Mouse (Mus musculus) right cerebral cortex, postnatal 4 days (tissue): ENCODE results near the gene 2810006K23Rik.
"Not testable (repeated sequence)": the region's sequence is repeated elsewhere in the genome, so short reads cannot be mapped to it uniquely, and the experiment has no call there.

Experiments
- DNase-seq: peaks from one replicate; pipeline ENCODE4 v3.0.0-alpha.2; 2022

2810006K23Rik gene

DNA sequence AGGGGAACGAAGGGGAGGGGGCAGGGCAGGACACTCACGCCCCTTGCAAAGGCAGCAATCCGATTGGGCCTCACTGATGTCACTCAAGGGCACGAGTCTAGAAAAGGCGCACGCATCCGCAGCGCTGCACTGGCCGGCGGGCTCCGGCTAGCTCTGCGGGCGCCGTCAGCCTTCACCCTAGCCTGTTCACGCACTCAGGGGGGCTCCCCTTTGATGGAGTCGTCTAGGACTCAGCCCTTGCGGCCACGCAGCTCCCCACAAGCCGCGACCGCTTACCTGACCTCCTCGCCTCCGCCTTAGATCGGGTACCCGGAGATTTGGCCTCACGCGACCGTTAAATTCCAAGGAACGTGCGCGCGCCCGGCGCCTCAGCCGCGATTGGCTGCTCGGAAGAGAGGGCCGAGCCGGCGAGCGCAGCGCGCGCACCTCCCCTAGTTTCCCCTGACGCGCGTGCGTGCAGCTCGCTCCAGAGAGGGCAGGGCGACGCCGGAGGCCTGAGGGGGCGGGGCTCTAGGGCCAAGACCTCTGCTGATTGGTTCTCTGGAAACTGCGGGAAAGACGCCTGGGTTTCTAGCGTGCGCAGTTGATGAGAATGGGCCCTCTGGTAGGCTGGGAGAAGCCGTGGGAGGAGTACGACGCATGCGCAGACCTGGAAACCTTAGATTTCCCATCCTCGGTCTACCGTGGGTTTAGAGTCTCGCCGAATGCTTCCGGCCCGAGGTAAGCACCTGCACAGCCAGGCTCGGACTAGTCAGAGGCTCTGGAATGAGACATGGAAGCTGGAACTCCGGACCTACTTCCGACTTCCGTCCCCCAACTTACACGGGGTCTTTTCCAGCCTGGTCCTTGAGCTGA is at the start of gene 2810006K23Rik, which contains the start of gene Mphosph9:
TSS of gene 2810006K23Rik (plus strand) at position 580 of the 855 bp plus-strand sequence.
TSS of gene Mphosph9 (minus strand) at position 463 of the 855 bp plus-strand sequence.
- DNase-seq, result peak; percentile 100

DNA sequence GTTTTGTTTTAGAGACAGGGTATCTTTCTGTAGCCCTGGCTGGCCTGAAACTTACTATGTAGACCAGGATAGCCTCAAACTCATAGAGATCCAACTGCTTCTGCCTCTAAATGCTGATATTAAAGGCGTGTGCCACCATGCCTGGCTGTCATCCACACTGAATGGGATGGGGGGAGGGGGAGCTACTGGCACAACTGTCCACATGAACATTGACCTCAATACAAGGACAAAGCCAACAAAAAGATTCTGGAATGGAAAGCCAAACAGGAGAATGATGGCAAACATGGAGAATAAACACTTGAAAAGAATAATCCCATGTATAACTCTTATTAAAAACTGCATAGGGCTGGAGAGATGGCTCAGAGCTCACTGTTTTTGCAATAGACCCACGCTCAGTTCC is 45.0 kb upstream of the 2810006K23Rik start:
- DNase-seq, result no peak

DNA sequence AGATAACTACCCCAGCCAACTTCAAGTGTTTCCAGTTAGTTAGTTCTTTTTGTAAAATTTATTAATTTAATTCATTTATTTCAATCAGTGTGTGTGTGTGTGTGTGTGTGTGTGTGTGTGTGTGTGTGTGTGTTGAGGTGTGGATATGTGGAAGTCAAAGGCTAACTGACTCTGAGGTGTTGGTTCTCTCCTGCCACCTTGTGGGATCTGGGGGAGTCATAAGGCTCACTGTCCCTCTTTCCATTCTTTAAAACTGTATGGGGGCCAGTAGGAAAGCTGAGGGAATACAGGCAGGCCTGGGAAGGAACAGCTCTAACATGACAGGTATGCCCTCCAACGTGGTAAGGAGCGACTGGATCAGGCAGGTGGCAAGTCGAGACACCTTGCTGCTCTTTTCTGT is 43.6 kb upstream of the 2810006K23Rik start:
- DNase-seq, result no peak

DNA sequence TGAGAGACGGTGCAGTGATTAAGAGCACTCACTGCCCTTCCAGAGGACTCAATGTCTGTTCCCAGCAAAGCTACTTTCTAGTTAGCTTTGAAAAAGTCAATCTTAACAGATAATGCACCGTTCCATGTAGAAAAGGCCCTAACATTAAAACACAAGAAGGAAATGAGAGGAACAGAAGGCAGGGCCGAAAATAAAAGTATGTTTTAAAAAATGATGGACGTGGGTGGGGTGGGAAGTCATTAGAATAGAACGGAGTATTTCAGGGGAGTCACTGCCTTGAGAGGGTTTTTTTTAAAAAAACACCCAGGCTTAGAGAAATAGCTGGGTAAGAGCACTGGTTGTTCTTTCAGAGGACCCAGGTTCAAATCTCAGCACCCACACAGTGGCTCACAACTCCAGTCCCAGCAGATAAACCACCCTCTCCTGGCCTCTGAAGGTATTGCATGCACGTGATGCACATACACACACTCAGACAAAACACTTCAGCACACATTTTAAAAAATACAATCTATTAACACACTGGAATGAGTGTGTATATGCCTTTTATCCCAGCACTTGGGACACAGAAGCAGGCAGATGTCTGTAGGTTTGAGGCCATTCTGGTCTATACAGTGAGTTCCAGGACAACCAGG is 40.2 kb upstream of the 2810006K23Rik start:
- DNase-seq, result no peak

DNA sequence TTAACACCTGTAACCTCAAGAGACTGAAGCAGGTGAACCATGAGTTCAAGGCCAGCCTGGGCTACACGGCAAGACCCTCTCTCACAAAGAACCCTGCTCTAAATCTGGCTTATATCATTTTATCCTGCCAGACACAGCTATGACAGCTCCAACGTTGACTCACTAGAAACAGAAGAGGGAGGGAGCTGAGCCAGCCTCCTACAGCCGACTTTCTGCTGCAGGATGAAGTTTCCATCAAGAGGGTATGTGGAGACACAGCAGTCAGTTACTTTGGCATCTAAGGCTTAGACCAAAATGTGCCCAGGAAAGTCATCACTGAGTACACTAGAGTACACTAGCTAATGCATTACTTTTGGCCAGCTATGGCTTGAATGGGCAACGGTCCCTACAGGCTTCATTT is 37.7 kb upstream of the 2810006K23Rik start:
- no peak for DNase-seq

DNA sequence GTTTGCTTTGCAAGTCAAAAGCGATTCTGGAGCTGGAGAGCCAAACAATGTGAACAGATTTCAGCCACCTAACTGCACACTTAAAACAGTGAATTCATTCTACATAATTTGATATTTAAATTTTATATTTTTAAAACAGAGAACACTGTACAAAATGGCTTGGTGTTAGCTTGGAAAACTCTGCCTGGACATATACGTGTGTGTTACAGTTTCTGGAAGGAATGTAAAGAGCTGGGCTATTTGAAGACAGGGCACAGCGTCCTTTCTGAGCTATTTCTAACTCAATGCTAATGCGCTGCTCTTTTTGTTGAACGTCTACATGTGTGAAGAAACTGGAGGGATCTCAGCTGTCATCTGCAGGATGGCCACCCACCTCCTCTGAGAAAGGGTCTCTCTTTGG is 33.9 kb upstream of the 2810006K23Rik start:
- no peak for DNase-seq

DNA sequence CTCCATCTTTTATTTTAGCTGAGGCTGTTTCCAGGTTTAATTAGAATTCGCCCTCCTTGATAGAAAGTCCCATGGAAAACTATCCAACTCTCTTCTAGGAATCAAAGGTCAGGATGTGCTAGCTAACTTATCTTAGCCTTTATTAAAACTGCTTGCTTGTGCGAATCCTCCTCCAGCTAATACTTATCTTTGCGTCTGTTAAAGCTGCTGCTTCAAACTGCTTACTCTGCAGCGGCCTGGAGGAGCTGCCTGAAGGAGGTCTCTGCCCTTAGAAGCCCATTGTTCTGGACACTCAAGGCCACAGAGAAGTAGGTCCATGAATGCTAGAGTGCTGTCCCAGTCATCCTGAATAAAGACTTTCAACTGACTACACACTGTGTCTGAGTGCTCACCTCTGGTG is 31.4 kb upstream of the 2810006K23Rik start:
- DNase-seq, result no peak

DNA sequence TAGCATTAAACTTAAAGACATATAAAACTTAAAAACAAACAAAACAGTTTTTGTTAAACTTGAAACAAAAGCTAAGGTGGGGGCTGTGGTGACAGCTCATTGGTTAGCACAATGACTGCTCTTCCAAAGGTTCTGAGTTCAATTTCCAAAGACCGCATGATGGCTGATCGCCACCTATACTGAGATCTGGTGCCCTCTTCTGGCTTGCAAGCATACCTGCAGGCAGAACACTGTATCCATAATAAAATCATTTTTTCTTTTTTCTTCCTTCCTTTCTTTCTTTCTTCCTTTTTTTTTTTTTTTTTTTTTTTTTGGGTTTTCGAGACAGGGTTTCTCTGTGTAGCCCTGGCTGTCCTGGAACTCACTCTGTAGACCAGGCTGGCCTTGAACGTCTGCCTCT is 28.6 kb upstream of the 2810006K23Rik start:
- not testable (repeated sequence) for DNase-seq

DNA sequence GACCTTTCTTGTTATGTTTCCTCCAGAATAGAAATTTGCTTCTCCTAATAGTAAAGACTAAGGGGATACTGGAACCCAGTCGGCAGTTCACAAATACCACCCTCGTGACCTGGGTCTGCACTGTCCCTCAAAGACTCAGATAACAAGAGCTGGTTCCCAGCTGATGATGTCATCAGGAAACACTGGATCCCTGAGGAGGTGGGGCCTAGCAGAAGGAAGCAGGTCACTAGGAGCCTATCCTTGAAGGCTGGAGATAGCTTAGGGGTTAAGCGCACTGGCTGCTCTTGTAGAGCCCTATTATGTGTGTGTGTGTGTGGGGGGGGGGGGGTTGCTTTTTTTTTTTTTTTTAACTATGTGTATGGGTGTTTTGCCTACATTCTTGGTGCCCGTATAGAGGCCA is 27.8 kb upstream of the 2810006K23Rik start:
- no peak for DNase-seq

DNA sequence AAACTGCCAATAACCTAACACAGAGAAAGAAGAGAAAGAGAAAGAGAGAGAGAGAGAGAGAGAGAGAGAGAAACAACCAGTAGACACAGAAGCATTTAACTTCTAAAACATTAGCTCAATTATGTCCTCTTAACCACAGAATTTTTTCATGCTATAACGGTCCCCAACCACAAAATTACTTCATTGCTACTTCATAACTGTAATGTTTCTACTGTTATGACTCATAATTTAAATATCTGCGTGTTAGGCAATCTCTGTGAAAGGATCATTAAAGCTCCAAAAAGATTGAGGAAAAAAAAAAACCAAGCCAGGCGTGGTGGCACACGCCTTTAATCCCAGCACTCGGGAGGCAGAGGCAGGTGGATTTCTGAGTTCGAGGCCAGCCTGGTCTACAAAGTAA is 25.0 kb upstream of the 2810006K23Rik start:
- DNase-seq, result not testable (repeated sequence)

DNA sequence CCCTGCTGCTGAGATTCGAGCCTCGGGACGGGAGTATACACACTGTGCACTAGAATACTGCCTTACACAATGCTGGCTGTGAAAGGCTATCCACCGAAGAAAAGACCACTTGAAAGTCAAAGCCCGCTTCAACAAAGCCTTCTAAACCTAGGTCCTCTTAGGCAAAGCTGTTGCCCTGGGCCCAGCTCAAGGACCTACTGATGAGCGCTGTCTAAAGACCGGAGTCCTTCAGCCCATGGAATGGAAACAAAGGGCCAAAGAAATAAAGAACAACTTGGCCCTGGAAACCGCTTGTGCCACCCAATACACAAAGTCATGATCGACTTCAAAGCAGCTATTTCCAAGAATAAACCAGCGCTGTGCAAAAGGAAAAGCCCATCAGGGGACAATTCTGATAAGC is 18.7 kb upstream of the 2810006K23Rik start:
- no peak for DNase-seq

DNA sequence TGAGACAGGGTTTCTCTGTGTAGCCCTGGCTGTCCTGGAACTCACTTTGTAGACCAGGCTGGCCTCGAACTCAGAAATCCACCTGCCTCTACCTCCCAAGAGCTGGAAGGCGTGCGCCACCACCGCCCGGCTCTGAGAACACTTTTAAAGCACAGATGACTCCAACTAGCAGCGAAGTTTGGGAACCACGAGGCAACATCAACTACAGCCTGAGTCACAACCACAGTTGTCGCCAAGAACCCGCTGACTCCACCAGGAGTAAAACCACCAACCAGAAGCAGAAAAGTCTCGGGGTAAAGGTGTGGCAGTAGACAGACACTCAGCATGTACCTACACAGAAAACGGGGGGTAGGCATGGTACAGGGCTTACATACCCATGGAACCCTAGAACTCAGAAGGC is 17.8 kb upstream of the 2810006K23Rik start:
- DNase-seq, result no peak

DNA sequence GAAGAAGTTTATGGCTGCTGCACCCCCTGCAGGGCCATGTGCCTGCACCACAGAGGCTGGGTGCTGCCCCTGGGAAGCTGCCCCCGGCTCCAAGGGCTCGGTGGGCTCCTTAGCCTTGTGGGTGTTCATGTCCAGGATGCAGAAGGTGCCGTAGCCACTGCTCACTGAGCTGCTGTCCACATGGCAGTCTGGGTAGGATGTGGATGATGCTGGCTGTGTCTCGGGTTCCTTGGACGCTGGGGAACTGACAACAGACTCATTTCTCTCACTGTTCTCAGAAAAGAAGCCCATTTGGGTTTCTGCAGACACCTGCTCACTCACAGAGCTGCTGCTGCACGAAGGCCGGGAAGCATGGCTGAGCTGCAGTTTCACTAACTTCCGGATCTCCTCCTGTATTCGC is 12.4 kb upstream of the 2810006K23Rik start:
- DNase-seq, result no peak

DNA sequence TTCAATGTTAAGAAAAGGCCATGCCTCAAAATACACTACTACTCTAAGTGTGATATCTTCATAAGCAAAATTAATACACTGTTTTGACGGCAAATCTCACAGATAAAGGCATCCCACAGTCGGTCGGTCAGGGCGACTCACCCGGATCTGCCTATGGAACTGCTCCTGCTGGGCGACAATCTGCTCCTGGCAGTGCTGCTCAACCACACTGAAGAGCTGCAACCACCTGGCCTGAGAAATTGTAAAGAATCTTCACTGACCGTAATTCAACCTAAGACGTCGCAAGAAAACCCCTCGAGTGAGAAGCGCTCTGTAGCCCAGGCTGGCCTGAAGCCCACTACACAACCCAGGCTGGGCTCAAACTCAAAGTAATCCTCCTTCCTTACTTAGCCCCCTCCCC is 11.9 kb upstream of the 2810006K23Rik start:
- DNase-seq, result no peak

DNA sequence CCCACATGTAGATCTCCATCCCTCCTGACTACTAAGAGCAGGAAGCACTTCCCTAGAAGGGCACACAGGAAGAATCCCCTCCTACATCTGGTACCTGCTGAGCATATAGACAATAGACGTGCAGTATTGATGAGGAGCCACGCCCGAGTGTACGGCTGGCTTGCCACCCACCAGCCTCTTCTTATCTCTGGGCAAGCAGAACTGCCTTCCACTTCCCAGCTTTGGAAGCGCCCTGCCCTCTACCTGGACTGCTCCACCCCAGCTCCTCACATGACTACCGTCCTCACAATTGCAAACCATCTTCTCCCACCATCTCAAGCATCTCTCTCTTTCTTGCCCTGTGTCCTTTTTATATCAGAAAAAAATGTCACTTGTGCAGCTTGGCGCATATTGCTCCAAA is 10.2 kb upstream of the 2810006K23Rik start:
- no peak for DNase-seq

DNA sequence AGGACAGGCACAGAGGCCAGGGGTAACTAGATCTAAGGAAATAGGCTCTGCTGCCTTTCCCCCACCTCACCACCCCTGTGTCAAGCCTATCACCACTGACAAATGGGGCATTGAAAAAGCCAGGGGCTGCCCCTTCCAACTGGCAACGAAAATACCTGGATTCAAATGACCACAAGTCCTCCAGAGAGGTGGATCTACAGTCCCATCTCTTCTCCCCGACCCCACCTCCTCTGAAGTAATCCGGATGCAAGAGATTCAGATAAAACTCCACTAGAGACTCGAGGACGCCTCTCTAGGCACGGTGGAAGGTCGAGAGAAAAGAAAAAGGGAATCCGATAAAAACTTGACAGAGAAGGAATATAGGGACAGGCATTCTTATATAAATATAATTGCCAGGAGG is 1.1 kb upstream of the 2810006K23Rik start:
- DNase-seq, result no peak

DNA sequence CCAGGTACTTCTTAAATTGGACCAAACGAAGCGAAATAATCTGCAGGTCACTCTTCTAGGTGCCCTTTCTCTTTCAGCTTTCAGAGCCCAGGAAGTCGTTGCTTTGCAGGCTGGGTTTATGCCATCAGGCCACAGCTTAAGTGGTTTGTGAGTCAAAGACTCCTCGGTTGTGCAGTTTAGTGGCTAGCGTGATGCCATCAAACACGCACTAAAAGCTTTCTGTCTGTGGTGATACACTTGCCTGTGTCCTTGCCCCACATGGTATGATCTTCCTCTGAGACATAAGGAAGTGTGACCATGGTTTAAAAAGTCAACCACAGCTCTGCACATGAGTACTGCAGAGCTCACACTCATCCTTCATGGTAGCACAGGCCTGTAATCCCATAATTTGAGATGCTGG is 2.2 kb downstream of the 2810006K23Rik start:
- DNase-seq, result no peak

DNA sequence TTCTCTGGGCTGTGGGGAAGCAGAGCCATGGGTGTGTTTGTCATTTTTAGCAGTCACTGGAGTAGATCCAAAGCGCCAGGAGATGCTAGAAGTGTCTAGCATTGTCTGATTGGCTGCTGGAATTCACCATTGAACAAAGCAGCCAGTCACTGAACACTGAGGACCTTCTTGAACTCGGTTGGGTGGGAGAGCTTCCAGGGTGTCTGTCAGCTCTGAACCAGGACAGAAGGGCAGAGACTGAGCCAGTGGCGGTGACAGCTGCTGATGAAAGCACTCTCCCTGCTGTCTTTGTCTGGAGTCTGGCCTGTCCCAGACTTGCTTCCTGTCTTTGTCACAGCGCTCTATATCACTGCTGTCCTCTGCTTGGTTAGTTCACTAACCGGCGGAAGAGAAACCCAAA is 6.5 kb downstream of the 2810006K23Rik start:
- DNase-seq, result no peak

DNA sequence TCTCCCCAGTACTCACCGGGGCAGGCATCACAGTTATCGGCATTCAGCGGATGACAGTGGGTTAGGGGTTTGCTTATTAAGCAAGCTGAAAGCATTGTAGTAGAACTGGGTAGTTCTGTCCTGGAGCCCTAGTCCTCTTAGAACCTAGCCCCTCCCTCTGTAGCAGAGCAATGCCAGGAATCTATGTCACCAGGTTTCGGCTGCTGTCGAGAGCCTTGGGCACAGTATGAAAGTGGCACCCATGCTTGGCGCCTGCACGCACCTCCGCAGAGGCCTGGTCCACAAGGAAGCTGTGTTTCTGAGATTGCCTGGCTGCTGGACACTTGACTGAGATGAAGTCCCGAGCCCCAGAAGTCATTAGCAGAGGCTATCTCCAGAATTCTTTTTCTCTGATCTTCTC is 9.2 kb downstream of the 2810006K23Rik start:
- DNase-seq, result no peak

DNA sequence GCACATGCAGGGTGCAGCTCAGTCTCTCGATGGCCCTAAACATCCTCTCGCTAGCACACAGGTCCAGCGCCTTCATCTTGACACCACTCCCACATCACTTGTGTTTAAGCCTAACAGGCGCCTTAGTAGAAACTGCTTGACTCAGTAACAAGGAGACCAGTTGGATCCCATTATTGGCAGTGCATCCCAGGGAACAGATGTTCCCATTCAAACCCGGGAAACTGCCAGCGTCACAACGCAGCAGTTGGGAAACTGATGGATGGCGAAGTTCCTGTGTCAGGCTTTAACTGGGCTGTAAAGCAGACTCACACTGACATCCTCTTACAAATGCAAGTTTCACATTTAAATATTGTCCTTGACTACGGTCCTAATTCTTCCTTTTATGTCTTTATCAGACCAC is 10.0 kb downstream of the 2810006K23Rik start:
- DNase-seq, result no peak

DNA sequence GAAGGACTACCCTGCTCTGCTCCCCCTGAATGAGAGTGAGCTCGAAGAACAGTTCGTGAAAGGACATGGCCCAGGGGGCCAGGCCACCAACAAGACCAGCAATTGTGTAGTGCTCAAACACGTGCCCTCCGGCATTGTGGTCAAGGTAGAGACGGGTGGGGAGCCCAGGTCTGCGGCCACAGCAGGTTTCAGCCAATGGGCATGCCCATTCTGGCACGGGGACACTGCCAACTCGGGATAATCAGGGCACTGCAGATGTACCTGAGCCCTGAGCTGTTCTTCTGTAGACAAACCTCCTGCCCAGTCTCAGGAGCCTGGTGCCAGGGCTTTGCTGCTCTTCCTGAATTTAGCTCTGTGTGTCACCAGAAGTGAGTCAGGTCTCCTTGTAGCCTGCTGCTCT is 10.9 kb downstream of the 2810006K23Rik start:
- DNase-seq, result no peak

DNA sequence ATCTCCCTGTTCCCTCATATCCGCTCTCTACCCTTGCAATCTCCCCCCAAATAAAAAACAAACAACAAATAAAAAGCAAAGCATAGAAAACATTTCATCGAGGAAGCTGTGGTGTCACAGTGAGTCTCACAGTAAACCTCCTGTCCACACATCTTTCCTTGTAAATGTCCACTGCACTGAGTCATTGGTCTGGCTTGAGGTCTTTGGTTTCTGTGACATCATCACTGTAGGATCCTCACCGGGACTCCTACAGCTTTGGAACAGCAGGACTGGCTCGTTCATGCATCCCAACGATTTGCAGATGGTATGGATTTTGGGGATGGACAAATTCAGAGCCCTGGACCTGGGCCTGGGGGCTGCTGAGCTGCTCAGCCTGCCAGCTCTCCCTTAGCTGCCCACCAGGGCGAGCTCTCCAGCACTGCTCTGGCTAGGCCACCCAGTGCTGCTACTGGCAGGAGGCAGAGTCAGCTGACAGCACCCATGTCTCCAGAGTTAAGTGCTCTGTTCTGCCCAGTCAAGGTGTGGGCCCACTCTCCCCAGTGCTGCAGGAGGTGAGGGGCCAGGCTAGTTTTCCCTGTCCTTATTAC is 14.0 kb downstream of the 2810006K23Rik start:
- DNase-seq, result not testable (repeated sequence)

DNA sequence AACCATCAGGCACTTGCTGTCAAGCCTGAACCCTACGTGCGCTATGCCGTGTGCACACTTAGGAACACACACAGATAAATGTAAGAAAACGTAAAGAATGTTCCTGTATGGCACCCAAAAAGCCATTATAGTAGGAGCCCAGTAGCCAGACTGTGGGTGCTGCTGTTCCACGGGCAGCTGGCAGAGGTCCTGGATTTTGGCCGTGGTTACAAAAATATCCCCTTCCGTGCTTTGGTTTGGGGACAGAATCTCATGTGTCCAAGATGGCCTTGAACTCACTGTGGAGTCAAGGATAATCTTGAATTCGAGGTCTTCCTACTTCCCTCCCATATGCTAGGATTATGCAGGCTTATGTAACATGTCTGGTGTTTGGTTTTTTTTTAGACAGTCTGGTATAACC is 15.0 kb downstream of the 2810006K23Rik start:
- no peak for DNase-seq

DNA sequence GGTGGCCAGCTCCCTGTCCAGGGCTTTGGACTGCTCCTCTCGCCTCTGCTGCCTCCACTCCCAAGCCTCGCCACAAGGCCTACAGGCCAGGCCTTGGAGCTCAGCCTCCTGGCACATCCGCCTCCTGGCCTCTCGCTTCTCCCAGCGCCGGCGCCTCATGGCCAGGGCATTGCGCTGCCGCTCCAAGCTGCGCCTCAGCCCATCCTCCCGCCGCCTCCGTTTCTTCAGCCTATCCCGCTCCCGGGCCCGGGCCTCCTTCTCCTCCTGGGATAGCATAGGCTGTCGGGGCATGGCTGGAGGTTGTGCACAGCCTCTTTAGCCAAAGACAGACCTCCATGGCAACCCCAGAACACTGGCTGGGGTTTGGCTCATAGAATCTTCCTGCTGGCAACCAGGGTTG is 21.3 kb downstream of the 2810006K23Rik start:
- DNase-seq, result no peak
